Mouse (Mus musculus): ENCODE results near the gene Ets1.

Gene Ets1

GRCm38 (mm10) chr9:32764374-32764773 is 128.4 kb downstream of the Ets1 start:
- no peak for DNase-seq

- no peak for DNase-seq
Observed at GRCm38 (mm10) chr9:32765123-32765522, 129.1 kb downstream of the Ets1 start.

GRCm38 (mm10) chr9:32778866-32779265 is 142.8 kb downstream of the Ets1 start:
- no peak for DNase-seq

- no peak for DNase-seq
Observed at GRCm38 (mm10) chr9:32782391-32783092, 146.5 kb downstream of the Ets1 start.

GRCm38 (mm10) chr9:32787091-32787490 is 151.1 kb downstream of the Ets1 start:
- DNase-seq = no peak

- no peak for DNase-seq
Observed at GRCm38 (mm10) chr9:32787615-32788014, 151.6 kb downstream of the Ets1 start.

- DNase-seq = no peak
Observed at GRCm38 (mm10) chr9:32789306-32789705, 153.3 kb downstream of the Ets1 start.

- DNase-seq = no peak
Observed at GRCm38 (mm10) chr9:32791699-32792098, 155.7 kb downstream of the Ets1 start.

- DNase-seq = no peak
Observed at GRCm38 (mm10) chr9:32798171-32798570, 162.2 kb downstream of the Ets1 start.

- DNase-seq = no peak
Observed at GRCm38 (mm10) chr9:32806106-32806505, 170.1 kb downstream of the Ets1 start.

Data from B cell, adult 2 months (primary cell).